Mouse (Mus musculus): ENCODE data around the gene Lrp1. TPM values are rescaled to one million over a fixed set of nuclear protein-coding genes. Genes with fewer than 3 reads are reported as not detected.

Lrp1 gene
- 3.2 TPM for polyA plus RNA-seq (2014; fragmentation: Illumina TruSeq; extraction: RNeasy Lipid Tissue Mini Kit (QIAGEN cat#74804); ENCODE audit: low replicate concordance)

DNA sequence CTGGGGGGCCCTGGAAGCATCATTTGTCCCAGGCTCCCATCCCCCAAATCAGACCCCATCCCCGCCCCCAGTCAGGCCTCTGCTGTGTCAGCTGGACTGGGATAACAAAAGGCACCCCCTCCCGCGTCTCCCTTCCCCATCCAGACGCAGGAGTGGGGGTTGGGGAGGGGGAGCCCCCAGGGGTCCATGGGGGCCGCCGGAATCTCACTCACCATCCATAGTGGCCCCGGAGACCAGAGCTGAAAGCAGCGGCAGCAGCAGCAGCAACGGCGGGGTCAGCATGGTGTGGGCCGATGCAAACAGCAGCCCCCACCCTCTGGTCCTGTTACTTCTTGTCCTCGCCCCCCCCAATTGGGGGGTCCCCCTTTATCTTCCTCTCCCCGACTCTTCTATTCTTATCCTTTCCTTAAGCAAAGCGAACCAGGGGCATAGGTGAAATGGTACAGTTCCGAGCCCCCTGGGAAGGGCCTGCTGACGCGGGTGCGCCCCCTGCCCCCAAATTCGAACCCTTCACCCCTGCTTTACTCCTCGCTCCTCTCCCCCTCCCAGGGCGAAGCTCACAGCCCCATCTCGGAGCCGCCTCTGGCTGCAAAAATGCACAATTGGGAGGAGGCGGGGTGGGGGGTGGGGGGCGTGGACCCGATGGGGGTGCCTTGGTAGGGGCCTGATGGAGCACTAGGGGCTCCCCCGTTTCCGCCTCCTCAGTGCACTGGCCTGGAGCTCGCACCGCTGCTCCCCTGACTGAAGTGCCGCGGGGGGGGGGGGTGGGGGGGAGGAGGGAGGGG lies at the start of gene Lrp1:
Gene Lrp1, minus strand, starts transcription at position 743 of the 785 bp plus-strand sequence.

DNA sequence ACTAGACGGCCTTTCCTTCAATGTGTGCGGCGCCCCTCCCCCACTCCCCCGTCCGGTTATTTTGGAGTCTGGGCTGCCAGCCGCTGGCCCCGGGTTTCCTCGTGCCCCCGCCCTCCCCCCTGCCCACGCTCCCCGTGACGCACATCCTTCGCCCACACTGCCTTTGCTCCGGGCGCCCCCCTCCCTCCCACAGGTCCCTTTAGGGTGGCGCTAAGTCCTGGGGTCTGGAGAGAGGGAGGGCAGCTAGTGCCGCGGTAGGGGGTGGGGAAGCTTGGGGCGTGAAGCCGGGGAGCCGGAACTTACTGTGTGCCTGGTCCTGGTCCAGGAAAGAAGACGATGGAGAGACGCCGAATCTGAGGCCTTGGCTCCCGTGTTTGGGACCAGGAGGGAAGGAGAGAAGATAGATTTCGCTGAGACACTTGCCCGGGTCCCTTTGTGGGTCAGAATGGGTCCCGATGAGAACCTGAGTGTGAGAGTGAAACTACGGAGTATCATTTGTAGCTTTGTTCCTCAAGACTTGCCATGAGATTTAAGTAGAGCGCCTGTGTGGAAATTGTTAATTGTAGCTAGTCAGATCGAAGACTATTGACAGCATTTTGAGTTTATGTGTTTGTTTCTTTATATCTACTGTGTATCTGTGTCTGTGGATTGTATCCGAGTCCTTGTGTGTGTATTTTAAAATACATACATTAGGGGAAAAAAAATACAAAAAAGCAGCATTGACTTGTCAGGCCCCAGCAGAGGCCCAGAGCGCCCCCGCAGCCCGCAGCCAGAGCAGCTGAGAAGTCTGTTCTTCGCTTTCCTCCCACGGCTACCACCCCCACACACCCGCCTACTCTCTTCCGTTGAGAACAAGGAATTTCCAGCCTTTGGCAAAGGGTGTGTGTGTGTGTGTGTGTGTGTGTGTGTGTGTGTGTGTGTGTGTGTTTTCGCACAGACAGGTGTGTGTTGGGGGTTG lies 47.4 kb upstream of the Lrp1 start, which contains the start of gene Nab2:
Gene Nab2, minus strand, starts transcription at position 476 of the 958 bp plus-strand sequence.

DNA sequence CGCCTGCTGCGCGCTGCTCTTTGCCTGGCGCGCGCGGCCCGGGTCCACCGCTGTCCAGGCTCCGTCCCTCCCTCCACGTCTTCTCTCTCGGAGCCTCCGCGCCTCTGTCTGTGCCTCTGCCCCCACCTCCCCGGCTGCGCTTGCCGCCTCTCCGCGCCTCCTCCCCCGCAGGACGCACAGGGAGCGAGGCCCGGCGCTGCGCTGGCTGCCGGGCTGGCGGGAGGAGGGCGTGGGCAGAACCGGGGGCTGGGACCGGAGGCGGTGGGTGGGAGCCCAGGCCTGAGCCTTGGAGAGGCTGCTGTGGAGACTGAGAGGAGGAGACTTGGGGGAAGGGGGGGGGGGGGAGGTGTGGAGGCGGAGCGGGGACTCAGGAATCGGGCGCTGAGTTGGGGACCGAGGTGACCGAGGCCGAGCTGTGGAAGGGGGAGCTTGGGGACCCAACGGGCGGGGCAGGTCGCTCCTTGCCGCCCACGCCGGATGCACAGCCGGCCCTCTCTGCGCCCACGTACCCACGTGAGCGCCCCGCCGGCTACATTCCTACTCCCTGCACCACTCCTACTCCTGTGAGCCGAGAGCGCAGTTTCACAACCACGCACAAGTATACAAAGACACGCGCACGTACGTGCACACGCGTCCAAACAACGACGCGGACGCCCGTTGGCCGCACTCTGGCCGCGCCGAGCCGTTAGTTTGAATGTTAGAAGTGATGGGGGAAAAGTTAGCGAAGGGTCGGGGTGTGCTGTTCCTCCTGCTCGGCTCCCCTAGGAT lies 45.7 kb upstream of the Lrp1 start, which contains the start of gene Nemp1:
Gene Nemp1, plus strand, starts transcription at position 401 of the 768 bp plus-strand sequence.

DNA sequence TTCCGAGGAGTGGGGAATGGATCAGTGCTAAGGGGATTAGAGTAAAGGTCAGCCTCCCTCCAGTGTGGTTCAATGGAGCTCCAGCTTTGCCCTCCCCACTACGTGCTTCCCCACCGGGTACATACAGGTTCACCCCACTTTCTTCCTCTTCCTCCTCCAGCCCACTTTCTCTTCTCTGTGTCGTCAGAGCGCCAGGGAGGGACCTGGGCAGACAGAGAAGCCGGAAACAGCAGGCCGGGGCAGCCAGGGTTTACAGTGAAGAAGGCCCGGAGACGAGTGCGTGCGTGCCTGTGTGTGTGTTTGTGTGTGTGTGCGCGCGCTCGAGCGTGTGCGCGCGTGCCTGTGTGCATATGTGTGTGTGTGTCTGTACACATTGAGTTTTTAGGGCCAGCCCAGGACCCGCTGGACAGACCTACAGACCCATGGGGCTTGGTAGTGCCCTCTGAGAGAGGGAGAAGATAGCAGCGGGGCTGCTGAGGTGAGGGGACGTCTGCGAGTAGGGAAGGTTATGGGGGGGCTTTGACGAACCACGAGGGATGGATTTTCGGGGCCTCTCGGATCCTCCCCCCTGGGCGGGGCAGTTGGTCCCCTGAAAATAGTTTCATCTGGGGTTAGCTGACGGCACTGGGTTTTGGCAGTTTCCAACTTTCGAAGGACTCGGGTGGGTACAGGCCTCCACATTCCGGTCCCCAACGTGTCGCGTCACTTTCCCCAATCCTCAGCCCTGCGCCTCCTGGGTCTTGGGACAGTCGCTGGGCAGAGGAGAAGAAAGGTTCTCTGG lies 22.0 kb upstream of the Lrp1 start, which contains the start of gene Stat6:
Gene Stat6, plus strand, starts transcription at position 215 of the 781 bp plus-strand sequence.

GRCm38 (mm10) chr10:127534036-127534928 lies 86.7 kb downstream of the Lrp1 start, which contains the start of gene Nxph4:
Gene Nxph4 (minus strand): TSS chr10:127534559.

DNA sequence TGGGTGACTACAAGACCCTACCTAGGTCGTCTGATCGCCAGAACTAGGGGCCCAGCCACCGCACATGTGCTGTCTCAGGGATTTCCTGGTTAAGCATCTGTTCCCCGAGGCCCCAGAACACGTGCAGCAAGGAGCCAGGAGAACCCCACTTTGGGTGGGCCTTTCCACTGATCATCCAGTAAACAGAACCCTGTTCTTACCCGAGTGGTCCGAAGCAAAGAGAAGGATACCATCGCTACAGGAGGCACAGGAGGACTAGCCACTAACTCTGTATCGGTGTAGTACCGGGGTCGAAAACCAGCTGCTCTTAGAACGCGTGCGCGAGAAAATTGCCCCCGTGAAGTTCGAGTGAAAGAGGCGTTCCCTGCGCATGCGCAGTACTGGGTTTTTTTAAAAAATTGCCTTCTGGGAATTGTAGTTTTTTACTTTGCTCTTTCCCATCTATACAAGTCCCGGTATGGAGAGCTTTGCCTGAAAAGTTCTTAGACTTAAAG lies 98.8 kb downstream of the Lrp1 start, which contains the start of gene Shmt2:
Gene Shmt2, minus strand, starts transcription at position 357 of the 494 bp plus-strand sequence.

GRCm38 (mm10) chr10:127514764-127515163 lies 106.2 kb downstream of the Lrp1 start, which contains the start of gene Ndufa4l2:
Gene Ndufa4l2 (plus strand): TSS chr10:127514967.

GRCm38 (mm10) chr10:127500894-127501893 lies 119.8 kb downstream of the Lrp1 start, which contains the start of gene Stac3:
Gene Stac3 (plus strand): TSS chr10:127501686.

Other genes with a start within 250 kb of the Lrp1 start
- gene R3hdm2, start 240.8 kb downstream of the Lrp1 start, polyA plus RNA-seq (2014; fragmentation: Illumina TruSeq; extraction: RNeasy Lipid Tissue Mini Kit (QIAGEN cat#74804); ENCODE audit: low replicate concordance), result 116 TPM
- not detected for gene Stac3, start 119.5 kb downstream of the Lrp1 start, polyA plus RNA-seq (2014; fragmentation: Illumina TruSeq; extraction: RNeasy Lipid Tissue Mini Kit (QIAGEN cat#74804); ENCODE audit: low replicate concordance)
- gene Ndufa4l2, start 106.2 kb downstream of the Lrp1 start, polyA plus RNA-seq (2014; fragmentation: Illumina TruSeq; extraction: RNeasy Lipid Tissue Mini Kit (QIAGEN cat#74804); ENCODE audit: low replicate concordance), result not detected
- 0.78 TPM for gene Shmt2, start 98.7 kb downstream of the Lrp1 start, polyA plus RNA-seq (2014; fragmentation: Illumina TruSeq; extraction: RNeasy Lipid Tissue Mini Kit (QIAGEN cat#74804); ENCODE audit: low replicate concordance)
- gene Nxph4, start 86.6 kb downstream of the Lrp1 start, polyA plus RNA-seq (2014; fragmentation: Illumina TruSeq; extraction: RNeasy Lipid Tissue Mini Kit (QIAGEN cat#74804); ENCODE audit: low replicate concordance), result not detected
- 46.4 TPM for gene Stat6, start 21.8 kb upstream of the Lrp1 start, polyA plus RNA-seq (2014; fragmentation: Illumina TruSeq; extraction: RNeasy Lipid Tissue Mini Kit (QIAGEN cat#74804); ENCODE audit: low replicate concordance)
- 9.6 TPM for gene Nemp1, start 45.8 kb upstream of the Lrp1 start, polyA plus RNA-seq (2014; fragmentation: Illumina TruSeq; extraction: RNeasy Lipid Tissue Mini Kit (QIAGEN cat#74804); ENCODE audit: low replicate concordance)
- 0.48 TPM for gene Nab2, start 47.4 kb upstream of the Lrp1 start, polyA plus RNA-seq (2014; fragmentation: Illumina TruSeq; extraction: RNeasy Lipid Tissue Mini Kit (QIAGEN cat#74804); ENCODE audit: low replicate concordance)
- gene Myo1a, start 84.0 kb upstream of the Lrp1 start, polyA plus RNA-seq (2014; fragmentation: Illumina TruSeq; extraction: RNeasy Lipid Tissue Mini Kit (QIAGEN cat#74804); ENCODE audit: low replicate concordance), result 124 TPM
- gene Tac2, start 103.3 kb upstream of the Lrp1 start, polyA plus RNA-seq (2014; fragmentation: Illumina TruSeq; extraction: RNeasy Lipid Tissue Mini Kit (QIAGEN cat#74804); ENCODE audit: low replicate concordance), result not detected
- 3.1 TPM for gene Zbtb39, start 118.4 kb upstream of the Lrp1 start, polyA plus RNA-seq (2014; fragmentation: Illumina TruSeq; extraction: RNeasy Lipid Tissue Mini Kit (QIAGEN cat#74804); ENCODE audit: low replicate concordance)
- 0.19 TPM for gene Gpr182, start 130.6 kb upstream of the Lrp1 start, polyA plus RNA-seq (2014; fragmentation: Illumina TruSeq; extraction: RNeasy Lipid Tissue Mini Kit (QIAGEN cat#74804); ENCODE audit: low replicate concordance)
- 0.19 TPM for gene Rdh1, start 138.6 kb upstream of the Lrp1 start, polyA plus RNA-seq (2014; fragmentation: Illumina TruSeq; extraction: RNeasy Lipid Tissue Mini Kit (QIAGEN cat#74804); ENCODE audit: low replicate concordance)
- not detected for gene Rdh16f1, start 138.6 kb upstream of the Lrp1 start, polyA plus RNA-seq (2014; fragmentation: Illumina TruSeq; extraction: RNeasy Lipid Tissue Mini Kit (QIAGEN cat#74804); ENCODE audit: low replicate concordance)
- gene Rdh9, start 155.2 kb upstream of the Lrp1 start, polyA plus RNA-seq (2014; fragmentation: Illumina TruSeq; extraction: RNeasy Lipid Tissue Mini Kit (QIAGEN cat#74804); ENCODE audit: low replicate concordance), result 67.6 TPM
- gene Rdh16, start 180.0 kb upstream of the Lrp1 start, polyA plus RNA-seq (2014; fragmentation: Illumina TruSeq; extraction: RNeasy Lipid Tissue Mini Kit (QIAGEN cat#74804); ENCODE audit: low replicate concordance), result 7.8 TPM
- gene Rdh19, start 228.8 kb upstream of the Lrp1 start, polyA plus RNA-seq (2014; fragmentation: Illumina TruSeq; extraction: RNeasy Lipid Tissue Mini Kit (QIAGEN cat#74804); ENCODE audit: low replicate concordance), result not detected
- gene Rdh16f2, start 245.3 kb upstream of the Lrp1 start, polyA plus RNA-seq (2014; fragmentation: Illumina TruSeq; extraction: RNeasy Lipid Tissue Mini Kit (QIAGEN cat#74804); ENCODE audit: low replicate concordance), result 5.0 TPM